Mouse (Mus musculus) megakaryocyte-erythroid progenitor cell, adult 5-6 weeks (primary cell): Measurements from ENCODE around the gene Slc44a5. TPM values are rescaled to one million over a fixed set of nuclear protein-coding genes. Genes with fewer than 3 reads are reported as not detected.
"Not testable (repeated sequence)": the region's sequence is repeated elsewhere in the genome, so short reads cannot be mapped to it uniquely, and the experiment has no call there.

ENCODE experiments used
- ATAC-seq: replicated peaks from 2 replicates; pipeline ENCODE4 v1.8.0; 2016; ENCODE audit warnings: mild to moderate bottlenecking, inconsistent platforms; ENCODE audit not compliant: severe bottlenecking, poor library complexity, low FRiP score, low TSS enrichment
- total RNA-seq, 2 experiments: library from RNA; stranded (forward) in 1 of 2; stranded (reverse) in 1 of 2; fragments of 200-1000, 215-1000 nt in 1 of 2; fragments of >200 nt in 1 of 2; fragmentation: Nextera tagmentation in 1 of 2; gene quantifications; 2 replicates each; pipeline ENCODE4 v1.2.3; 2014 to 2017

Slc44a5 gene
- total RNA-seq, 2 experiments from 2014 or later, result 0.28 TPM; not detected in 1

GRCm38 (mm10) chr3:154134701-154135100, 161.5 kb downstream of the Slc44a5 start:
- no peak for ATAC-seq

GRCm38 (mm10) chr3:154136501-154136900, 163.3 kb downstream of the Slc44a5 start:
- no peak for ATAC-seq

GRCm38 (mm10) chr3:154141346-154141745, 168.1 kb downstream of the Slc44a5 start:
- peak; percentile 32; the same call in 1 of the 2 replicates for ATAC-seq

GRCm38 (mm10) chr3:154142618-154143017, 169.4 kb downstream of the Slc44a5 start:
- no peak for ATAC-seq

- ATAC-seq, result no peak
These were observed 172.5 kb downstream of the Slc44a5 start for GRCm38 (mm10) chr3:154145750-154146149.

GRCm38 (mm10) chr3:154149778-154150177, 176.5 kb downstream of the Slc44a5 start:
- no peak for ATAC-seq

GRCm38 (mm10) chr3:154153541-154153940, 180.3 kb downstream of the Slc44a5 start:
- not testable (repeated sequence) for ATAC-seq

GRCm38 (mm10) chr3:154165882-154166281, 192.6 kb downstream of the Slc44a5 start:
- no peak for ATAC-seq

- ATAC-seq, result no peak
These were observed 198.8 kb downstream of the Slc44a5 start for GRCm38 (mm10) chr3:154171881-154172592.

- ATAC-seq, result no peak
These were observed 199.3 kb downstream of the Slc44a5 start for GRCm38 (mm10) chr3:154172593-154172965.

- no peak for ATAC-seq
These were observed 200.3 kb downstream of the Slc44a5 start for GRCm38 (mm10) chr3:154173556-154173955.

GRCm38 (mm10) chr3:154174031-154174430, 200.8 kb downstream of the Slc44a5 start:
- no peak for ATAC-seq

GRCm38 (mm10) chr3:154174766-154175165, 201.5 kb downstream of the Slc44a5 start:
- no peak for ATAC-seq

GRCm38 (mm10) chr3:154177665-154178305, 204.5 kb downstream of the Slc44a5 start:
- no peak for ATAC-seq

GRCm38 (mm10) chr3:154179423-154179920, 206.2 kb downstream of the Slc44a5 start:
- ATAC-seq, result no peak

GRCm38 (mm10) chr3:154182987-154183386, 209.8 kb downstream of the Slc44a5 start:
- peak; percentile 42; the same call in 1 of the 2 replicates for ATAC-seq

- ATAC-seq, result no peak
These were observed 210.7 kb downstream of the Slc44a5 start for GRCm38 (mm10) chr3:154183957-154184356.

- no peak for ATAC-seq
These were observed 215.4 kb downstream of the Slc44a5 start for GRCm38 (mm10) chr3:154188668-154189067.

- peak; percentile 29 for ATAC-seq
These were observed 219.2 kb downstream of the Slc44a5 start for GRCm38 (mm10) chr3:154192328-154193030.

- peak; percentile 89 for ATAC-seq
These were observed 220.1 kb downstream of the Slc44a5 start for GRCm38 (mm10) chr3:154193189-154193840.
